Mouse (Mus musculus) spleen, postnatal 10 days (tissue): ENCODE data around the gene Xpnpep2.

Experiments
- DNase-seq, 2 experiments: peaks; one replicate each; pipeline ENCODE4 v3.0.0; 2021 to 2022; ENCODE audit warnings: low spot score in 2 of 2

Gene Xpnpep2

DNA sequence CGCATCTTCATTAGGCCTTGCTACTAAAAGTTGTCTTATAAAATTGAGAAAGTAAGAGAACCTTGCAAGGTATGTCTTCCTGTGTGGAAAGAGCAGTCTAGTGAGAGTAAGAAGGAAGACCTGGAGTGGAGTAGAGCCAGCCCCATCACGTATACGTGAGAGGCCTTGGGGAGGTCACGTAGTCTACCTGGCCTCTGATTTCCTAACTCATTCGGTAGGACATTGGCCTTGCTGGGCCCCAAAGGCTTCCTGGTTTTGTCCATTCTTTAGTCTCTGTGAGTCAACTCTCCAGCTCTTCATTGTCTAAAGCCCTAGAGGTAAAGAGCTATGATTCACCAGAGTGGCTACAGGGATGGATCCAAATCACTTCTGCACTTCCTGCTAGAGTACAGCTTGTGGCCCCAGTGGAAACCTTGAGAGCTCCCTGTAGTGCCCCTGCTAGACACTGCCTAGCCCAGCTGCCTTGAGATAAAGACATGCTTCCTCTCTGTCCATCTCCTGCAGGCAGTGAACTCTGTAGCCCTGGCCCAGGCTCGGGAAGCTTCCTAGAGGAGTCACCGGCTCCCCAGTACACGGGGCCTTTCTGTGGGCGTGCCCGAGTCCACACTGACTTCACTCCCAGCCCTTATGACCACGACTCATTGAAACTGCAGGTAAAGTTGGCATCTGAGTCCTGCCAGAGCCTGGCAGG lies 49.8 kb downstream of the Xpnpep2 start:
- DNase-seq, result no peak

DNA sequence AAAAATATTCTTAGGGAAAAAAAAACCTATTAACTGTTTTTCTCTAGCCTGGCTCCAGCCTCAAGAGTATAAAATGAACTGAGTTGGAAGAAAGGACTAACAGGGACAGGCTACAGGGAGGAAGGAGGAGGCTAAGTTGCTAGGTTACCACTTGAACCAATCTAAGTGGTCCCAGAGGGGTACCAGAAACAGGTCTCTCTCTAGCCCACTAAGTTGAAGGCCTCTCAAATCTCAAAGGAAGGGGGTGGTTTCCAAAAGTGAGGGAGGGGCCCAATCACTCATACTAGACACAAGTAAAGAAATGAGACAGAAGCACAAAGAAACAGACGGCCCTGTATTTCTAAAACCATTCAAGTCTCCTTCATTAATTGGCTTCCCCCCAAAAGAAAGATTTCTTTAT lies 61.4 kb downstream of the Xpnpep2 start:
- DNase-seq, result no peak

DNA sequence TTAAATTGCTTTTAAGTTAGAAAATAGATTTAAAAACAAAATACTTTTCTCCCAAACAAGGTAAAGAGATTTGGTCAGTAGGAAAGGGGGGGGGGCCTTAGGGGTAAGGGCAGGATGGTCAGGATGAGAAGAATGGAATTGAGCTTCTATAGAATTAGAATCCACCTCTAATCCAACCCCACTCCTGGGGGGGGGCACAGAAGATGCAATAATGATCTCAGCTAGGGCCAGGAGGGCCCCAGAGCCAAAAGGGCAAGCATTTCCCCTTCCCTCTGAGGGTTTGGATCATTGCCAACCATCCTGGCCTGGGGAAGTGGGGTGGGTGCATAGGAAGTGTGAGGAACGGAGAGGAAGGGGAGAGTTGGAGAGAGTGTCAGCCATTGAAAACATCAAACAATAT lies 61.8 kb downstream of the Xpnpep2 start:
- DNase-seq, result no peak

DNA sequence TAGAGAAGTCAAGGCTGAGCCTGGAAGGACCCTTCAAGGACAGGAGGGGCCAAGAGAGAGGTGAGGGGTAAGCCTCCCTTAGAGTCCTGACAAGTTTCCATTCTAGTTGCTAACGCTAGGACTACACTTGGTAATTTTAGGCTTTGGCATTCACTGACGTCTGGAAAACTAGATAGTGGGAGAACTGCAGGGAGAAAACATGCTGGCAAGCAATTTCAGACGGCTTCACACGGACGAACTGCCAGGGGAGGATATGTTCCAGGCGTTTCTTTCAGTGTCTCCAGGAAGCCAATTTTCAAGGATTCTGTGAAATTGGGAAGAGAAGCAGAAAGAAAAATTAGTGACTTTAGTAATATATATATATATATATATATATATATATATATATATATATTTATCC lies 73.3 kb downstream of the Xpnpep2 start:
- DNase-seq, result no peak

DNA sequence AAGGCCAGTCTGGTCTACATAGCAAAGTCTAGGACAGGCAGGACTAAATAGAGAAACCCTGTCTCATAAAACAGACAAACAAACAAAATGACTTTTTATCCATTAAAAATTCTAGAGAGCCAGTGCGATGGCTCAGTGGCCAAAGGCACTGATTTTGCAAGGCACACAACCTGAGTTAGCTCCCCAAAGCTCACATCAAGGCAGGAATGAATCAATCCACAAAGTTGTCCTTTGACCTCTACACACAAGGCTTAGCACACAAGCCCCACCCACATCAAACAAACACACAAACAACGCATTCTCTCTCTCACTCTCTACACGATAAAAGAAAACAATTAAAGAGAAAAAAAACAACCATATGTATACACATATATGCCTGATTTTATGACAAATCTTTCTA lies 76.2 kb downstream of the Xpnpep2 start:
- no peak for DNase-seq
